Mouse (Mus musculus): ENCODE data around the gene Gm6268. TPM values are rescaled to one million over a fixed set of nuclear protein-coding genes. Genes with fewer than 3 reads are reported as not detected.

Gene Gm6268
- polyA plus RNA-seq, 1 experiment: 5.1 TPM

DNA sequence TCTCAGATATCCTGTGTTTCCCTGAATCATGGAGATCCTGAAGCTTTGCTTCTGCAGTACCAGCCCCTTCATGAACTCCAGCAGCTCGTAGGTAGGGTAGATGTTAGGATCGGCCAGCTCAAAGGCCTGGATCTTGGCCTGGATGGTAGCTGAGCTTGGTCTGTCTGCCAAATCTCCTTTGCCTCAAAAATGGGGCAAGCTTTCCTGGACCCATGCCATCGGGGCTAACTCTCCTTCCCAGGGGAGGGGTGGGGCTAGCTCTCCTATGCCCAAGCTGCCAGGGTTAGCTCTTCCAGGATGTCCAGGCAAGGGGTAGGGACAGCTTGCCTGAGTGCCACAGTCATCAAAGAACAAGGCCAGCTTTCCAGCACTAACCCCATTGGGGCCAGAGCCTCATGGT lies 18.1 kb downstream of the Gm6268 start:
- no peak overlapping the region for H3K27ac ChIP-seq (ENCODE audit: control insufficient read depth, insufficient read depth, low read depth, low read length)
- H3K36me3 ChIP-seq (ENCODE audit: control insufficient read depth, insufficient read depth, low read length): no peaks in the 10 kb centered on the region
- H3K27me3 ChIP-seq (ENCODE audit: control insufficient read depth, insufficient read depth, low read length): no peaks in the 10 kb centered on the region
- H3K4me1 ChIP-seq (ENCODE audit: control insufficient read depth, insufficient read depth, low read length): no peaks in the 10 kb centered on the region
- TF ChIP-seq POLR2A (IDR thresholded peaks at IDR 0.05; ENCODE audit: control insufficient read depth, low read depth, low read length) (no peak), CTCF (IDR thresholded peaks at IDR 0.05; ENCODE audit: control insufficient read depth, insufficient read depth, insufficient replicate concordance, low read depth, low read length) (no peak)
- H3K4me3 ChIP-seq (ENCODE audit: control insufficient read depth, low read depth, low read length): no peak overlapping the region

DNA sequence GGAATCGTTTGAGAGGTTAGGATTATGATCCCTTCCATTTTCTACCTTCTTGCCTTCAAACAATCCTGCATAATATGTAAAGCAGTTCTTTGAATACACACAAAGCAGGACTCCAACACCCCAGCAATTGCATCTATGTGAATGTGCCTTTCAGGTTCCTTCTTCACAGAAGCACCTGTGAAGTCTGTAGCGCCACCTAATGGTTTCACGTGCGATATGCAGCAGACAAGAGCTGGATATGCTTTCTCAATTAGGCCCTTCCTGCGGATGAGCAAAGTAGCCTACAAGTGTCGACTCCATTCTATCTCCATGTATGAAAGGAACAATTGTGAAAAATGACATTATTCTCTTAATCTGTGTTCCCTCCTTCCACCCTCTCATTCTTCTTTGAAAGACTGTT lies 33.9 kb downstream of the Gm6268 start:
- TF ChIP-seq POLR2A (IDR thresholded peaks at IDR 0.05; ENCODE audit: control insufficient read depth, low read depth, low read length) (no peak), CTCF (IDR thresholded peaks at IDR 0.05; ENCODE audit: control insufficient read depth, insufficient read depth, insufficient replicate concordance, low read depth, low read length) (no peak)
- H3K27me3 ChIP-seq (ENCODE audit: control insufficient read depth, insufficient read depth, low read length): no peaks in the 10 kb centered on the region
- no peaks in the 10 kb centered on the region for H3K36me3 ChIP-seq (ENCODE audit: control insufficient read depth, insufficient read depth, low read length)
- H3K4me3 ChIP-seq (ENCODE audit: control insufficient read depth, low read depth, low read length): no peak overlapping the region
- H3K4me1 ChIP-seq (ENCODE audit: control insufficient read depth, insufficient read depth, low read length): no peaks in the 10 kb centered on the region
- no peak overlapping the region for H3K27ac ChIP-seq (ENCODE audit: control insufficient read depth, insufficient read depth, low read depth, low read length)

DNA sequence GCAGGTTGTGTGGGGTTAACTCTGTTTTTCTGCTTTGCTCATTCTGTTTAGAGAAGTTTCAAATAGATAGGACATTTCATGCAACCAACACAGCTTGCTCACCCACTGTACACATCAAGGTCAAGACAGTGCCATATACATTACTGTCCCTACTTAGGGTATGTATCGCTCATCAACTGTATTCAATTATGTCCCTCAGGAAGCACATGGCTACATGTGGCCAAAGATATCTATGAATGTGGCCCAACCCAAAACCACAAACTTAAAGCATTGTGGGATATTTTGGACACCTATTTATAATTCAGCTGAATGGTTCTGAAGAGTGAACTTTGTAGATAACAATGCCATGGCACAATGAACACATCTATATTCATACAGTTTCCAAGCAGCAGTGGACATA lies 36.9 kb downstream of the Gm6268 start:
- no peak overlapping the region for H3K27ac ChIP-seq (ENCODE audit: control insufficient read depth, insufficient read depth, low read depth, low read length)
- TF ChIP-seq CTCF (IDR thresholded peaks at IDR 0.05; ENCODE audit: control insufficient read depth, insufficient read depth, insufficient replicate concordance, low read depth, low read length): no peak
- no peak for TF ChIP-seq POLR2A (IDR thresholded peaks at IDR 0.05; ENCODE audit: control insufficient read depth, low read depth, low read length)
- no peaks in the 10 kb centered on the region for H3K27me3 ChIP-seq (ENCODE audit: control insufficient read depth, insufficient read depth, low read length)
- H3K36me3 ChIP-seq (ENCODE audit: control insufficient read depth, insufficient read depth, low read length): no peaks in the 10 kb centered on the region
- no peak overlapping the region for H3K4me3 ChIP-seq (ENCODE audit: control insufficient read depth, low read depth, low read length)
- no peaks in the 10 kb centered on the region for H3K4me1 ChIP-seq (ENCODE audit: control insufficient read depth, insufficient read depth, low read length)

Other genes starting within 250 kb of the Gm6268 start
- 1.4 and 1.7 TPM in 2 replicates for gene Zcchc12, start 205.4 kb upstream of the Gm6268 start, polyA plus RNA-seq (2012; rRNA removed)
- gene Lonrf3, start 72.9 kb upstream of the Gm6268 start, polyA plus RNA-seq (2012; rRNA removed): 7.7 and 10.4 TPM in 2 replicates
- 29.3 and 54.0 TPM in 2 replicates for gene Gm14569, start 90.5 kb downstream of the Gm6268 start, polyA plus RNA-seq (2012; rRNA removed)
- gene Pgrmc1, start 196.9 kb downstream of the Gm6268 start, polyA plus RNA-seq (2012; rRNA removed): 50.7 and 51.3 TPM in 2 replicates
- gene Akap17b, start 244.1 kb downstream of the Gm6268 start, polyA plus RNA-seq (2012; rRNA removed): 0.91 and 1.3 TPM in 2 replicates